Mouse (Mus musculus) forebrain, embryonic 16.5 days (tissue): Measurements from ENCODE around the gene Traf3ip2. TPM values are rescaled to one million over a fixed set of nuclear protein-coding genes. Genes with fewer than 3 reads are reported as not detected.

Experiments
- ATAC-seq: fragments of 200-750 bp; cut with Nextera tagmentation; 2 replicates; pipeline ENCODE4 v1.8.0; 2017; ENCODE audit warnings: mild to moderate bottlenecking, moderate library complexity
- H3K27ac ChIP-seq: fragments of 300-500 bp; sonication (generic); 2 replicates; pipeline ENCODE4 v1.5.1; 2014; ENCODE audit warnings: low read length, control low read depth
- H3K27me3 ChIP-seq: fragments of 300-500 bp; sonication (generic); replicated peaks from 2 replicates; pipeline ENCODE4 v1.6.1; 2014; ENCODE audit warnings: low read length; ENCODE audit not compliant: control insufficient read depth, insufficient read depth
- H3K36me3 ChIP-seq: fragments of 300-500 bp; sonication (generic); 2 replicates; pipeline ENCODE4 v1.6.1; 2014; ENCODE audit not compliant: control insufficient read depth, insufficient read depth
- H3K4me1 ChIP-seq: fragments of 300-500 bp; sonication (generic); replicated peaks from 2 replicates; pipeline ENCODE4 v1.6.1; 2014; ENCODE audit warnings: low read length; ENCODE audit not compliant: control insufficient read depth, insufficient read depth
- H3K4me2 ChIP-seq: fragments of 300-500 bp; sonication (generic); 2 replicates; pipeline ENCODE4 v1.6.1; 2014; ENCODE audit warnings: mild to moderate bottlenecking, low read length, control low read depth
- H3K4me3 ChIP-seq: fragments of 300-500 bp; sonication (generic); replicated peaks from 2 replicates; pipeline ENCODE4 v1.5.1; 2014; ENCODE audit warnings: mild to moderate bottlenecking, low read length, control low read depth
- H3K9ac ChIP-seq: fragments of 300-500 bp; sonication (generic); replicated peaks from 2 replicates; pipeline ENCODE4 v1.6.1; 2014; ENCODE audit warnings: low read depth, low read length, control low read depth
- H3K9me3 ChIP-seq: fragments of 300-500 bp; sonication (generic); 2 replicates; pipeline ENCODE4 v1.6.1; 2016; ENCODE audit warnings: low read length; ENCODE audit not compliant: control insufficient read depth
- WGBS: fragments of 180-500 bp; shearing (Covaris S2); extraction: QIAGEN DNeasy Blood & Tissue Kit; methylation state at CpG from one replicate; pipeline ENCODE4 v1.1.7; 2014; 5-methylcytosine and 5-hydroxymethylcytosine counted together
- polyA plus RNA-seq: library from polyadenylated mRNA; unstranded; fragments of >200 nt; fragmentation: Nextera tagmentation; extraction: Ambion mirVana; gene quantifications from 2 replicates; pipeline ENCODE4 v1.2.1, GENCODE M21; 2015

Gene Traf3ip2
- polyA plus RNA-seq, 1 experiment from 2014 or later: 6.9 TPM

- no peak overlapping the region for H3K9ac ChIP-seq
- H3K36me3 ChIP-seq: no peaks in the 10 kb centered on the region
- H3K4me3 ChIP-seq: no peak overlapping the region
- no peaks in the 10 kb centered on the region for H3K27me3 ChIP-seq
- WGBS: 82% methylated on average over 2 of the region's 2 CpGs
- H3K27ac ChIP-seq: no peak overlapping the region
- no peaks in the 10 kb centered on the region for H3K9me3 ChIP-seq
- H3K4me2 ChIP-seq: no peak overlapping the region
- peaks cover 9% of the 10 kb centered on the region for H3K4me1 ChIP-seq
- ATAC-seq: no peak
These were observed 30.3 kb upstream of the Traf3ip2 start for GRCm38 (mm10) chr10:39582385-39582784.

GRCm38 (mm10) chr10:39583718-39584117 is 29.0 kb upstream of the Traf3ip2 start:
- 79% methylated on average over 12 of the region's 12 CpGs for WGBS
- Histone ChIP-seq H3K4me2 (no peak overlapping the region), H3K4me3 (no peak overlapping the region), H3K36me3 (no peaks in the 10 kb centered on the region), H3K9ac (no peak overlapping the region), H3K9me3 (no peaks in the 10 kb centered on the region), H3K27ac (no peak overlapping the region), H3K4me1 (peaks cover 20% of the 10 kb centered on the region), H3K27me3 (no peaks in the 10 kb centered on the region)
- ATAC-seq: no peak

- H3K9ac ChIP-seq: peak overlapping the region; percentile 30; the same call in 1 of the 2 replicates
- peak overlapping the region; percentile 78 for H3K27ac ChIP-seq
- 8% methylated on average over 5 of the region's 5 CpGs for WGBS
- peaks cover 20% of the 10 kb centered on the region for H3K4me1 ChIP-seq
- peak; percentile 70 for ATAC-seq
- H3K27me3 ChIP-seq: no peaks in the 10 kb centered on the region
- H3K4me3 ChIP-seq: no peak overlapping the region
- H3K36me3 ChIP-seq: no peaks in the 10 kb centered on the region
- no peak overlapping the region for H3K4me2 ChIP-seq
- no peaks in the 10 kb centered on the region for H3K9me3 ChIP-seq
These were observed 25.3 kb upstream of the Traf3ip2 start for GRCm38 (mm10) chr10:39587290-39587925.

GRCm38 (mm10) chr10:39587973-39588746 is 24.6 kb upstream of the Traf3ip2 start:
- WGBS: 39% methylated on average over 8 of the region's 8 CpGs
- Histone ChIP-seq H3K4me3 (no peak overlapping the region), H3K9me3 (peaks cover 3% of the 10 kb centered on the region; the same call in 1 of the 2 replicates), H3K4me2 (no peak overlapping the region), H3K4me1 (peaks cover 20% of the 10 kb centered on the region), H3K27ac (peak overlapping the region; percentile 78), H3K36me3 (no peaks in the 10 kb centered on the region), H3K27me3 (no peaks in the 10 kb centered on the region), H3K9ac (peak overlapping the region; percentile 30)
- ATAC-seq: peak; percentile 52

- WGBS: 74% methylated on average over 19 of the region's 19 CpGs
- Histone ChIP-seq H3K9ac (no peak overlapping the region), H3K27me3 (no peaks in the 10 kb centered on the region), H3K4me3 (no peak overlapping the region), H3K9me3 (peaks cover 9% of the 10 kb centered on the region; the same call in 1 of the 2 replicates), H3K27ac (no peak overlapping the region), H3K4me1 (peaks cover 20% of the 10 kb centered on the region), H3K36me3 (no peaks in the 10 kb centered on the region), H3K4me2 (no peak overlapping the region)
- no peak for ATAC-seq
These were observed 22.8 kb upstream of the Traf3ip2 start for GRCm38 (mm10) chr10:39589765-39590546.

- no peak for ATAC-seq
These were observed 22.1 kb upstream of the Traf3ip2 start for GRCm38 (mm10) chr10:39590629-39591028.

GRCm38 (mm10) chr10:39592501-39592900 is 20.2 kb upstream of the Traf3ip2 start:
- H3K4me2 ChIP-seq: no peak overlapping the region

More at GRCm38 (mm10) chr10:39590629-39591028, 22.1 kb upstream of the Traf3ip2 start:
- no peaks in the 10 kb centered on the region for H3K36me3 ChIP-seq
- peaks cover 20% of the 10 kb centered on the region for H3K4me1 ChIP-seq
- no peak overlapping the region for H3K4me2 ChIP-seq
- H3K9me3 ChIP-seq: peaks cover 9% of the 10 kb centered on the region; the same call in 1 of the 2 replicates
- 89% methylated on average over 10 of the region's 10 CpGs for WGBS
- H3K27ac ChIP-seq: no peak overlapping the region
- no peak overlapping the region for H3K4me3 ChIP-seq
- no peak overlapping the region for H3K9ac ChIP-seq
- no peaks in the 10 kb centered on the region for H3K27me3 ChIP-seq

GRCm38 (mm10) chr10:39594716-39595115 is 18.0 kb upstream of the Traf3ip2 start:
- H3K4me2 ChIP-seq: no peak overlapping the region
- 61% methylated on average over 1 of the region's 1 CpGs for WGBS
- no peak for ATAC-seq
- no peaks in the 10 kb centered on the region for H3K36me3 ChIP-seq
- no peak overlapping the region for H3K9ac ChIP-seq
- H3K27me3 ChIP-seq: no peaks in the 10 kb centered on the region
- no peak overlapping the region for H3K27ac ChIP-seq
- no peak overlapping the region for H3K4me3 ChIP-seq
- H3K4me1 ChIP-seq: peaks cover 14% of the 10 kb centered on the region
- peaks cover 9% of the 10 kb centered on the region; the same call in 1 of the 2 replicates for H3K9me3 ChIP-seq

More at GRCm38 (mm10) chr10:39592501-39592900, 20.2 kb upstream of the Traf3ip2 start:
- Histone ChIP-seq H3K9ac (no peak overlapping the region), H3K36me3 (no peaks in the 10 kb centered on the region), H3K27me3 (no peaks in the 10 kb centered on the region), H3K27ac (no peak overlapping the region), H3K9me3 (peaks cover 9% of the 10 kb centered on the region; the same call in 1 of the 2 replicates), H3K4me1 (peaks cover 18% of the 10 kb centered on the region), H3K4me3 (no peak overlapping the region)
- WGBS: 76% methylated on average over 4 of the region's 4 CpGs
- no peak for ATAC-seq

GRCm38 (mm10) chr10:39595862-39596261 is 16.9 kb upstream of the Traf3ip2 start:
- no peak overlapping the region; the same call in 1 of the 2 replicates for H3K27ac ChIP-seq

More at GRCm38 (mm10) chr10:39595862-39596261, 16.9 kb upstream of the Traf3ip2 start:
- no peak overlapping the region for H3K4me2 ChIP-seq
- H3K4me3 ChIP-seq: no peak overlapping the region
- no peak overlapping the region for H3K9ac ChIP-seq
- H3K9me3 ChIP-seq: peaks cover 9% of the 10 kb centered on the region; the same call in 1 of the 2 replicates
- 52% methylated on average over 3 of the region's 3 CpGs for WGBS
- peaks cover 14% of the 10 kb centered on the region for H3K4me1 ChIP-seq
- no peaks in the 10 kb centered on the region for H3K36me3 ChIP-seq
- no peaks in the 10 kb centered on the region for H3K27me3 ChIP-seq
- ATAC-seq: 0 out of 2 replicates have a peak, but pooled peaks have one; percentile 11
